Mouse (Mus musculus) heart, postnatal 4 days (tissue): ENCODE measurements around the gene Dvl2. TPM values are rescaled to one million over a fixed set of nuclear protein-coding genes. Genes with fewer than 3 reads are reported as not detected.

Source experiments
- DNase-seq: peaks from one replicate; pipeline ENCODE4 v3.0.0; 2021
- microRNA-seq, 2 experiments: library from miRNA; unstranded; fragments of <30 nt; microRNA quantifications; one replicate each; pipeline ENCODE4 v1.2.0; 2021 to 2022
- total RNA-seq, 2 experiments: library from RNA; stranded (reverse); gene quantifications; 2 replicates each; pipeline ENCODE4 v1.2.3; 2021

Dvl2 gene
- total RNA-seq, 2 experiments from 2014 or later = 13.1 to 14.0 TPM

DNA sequence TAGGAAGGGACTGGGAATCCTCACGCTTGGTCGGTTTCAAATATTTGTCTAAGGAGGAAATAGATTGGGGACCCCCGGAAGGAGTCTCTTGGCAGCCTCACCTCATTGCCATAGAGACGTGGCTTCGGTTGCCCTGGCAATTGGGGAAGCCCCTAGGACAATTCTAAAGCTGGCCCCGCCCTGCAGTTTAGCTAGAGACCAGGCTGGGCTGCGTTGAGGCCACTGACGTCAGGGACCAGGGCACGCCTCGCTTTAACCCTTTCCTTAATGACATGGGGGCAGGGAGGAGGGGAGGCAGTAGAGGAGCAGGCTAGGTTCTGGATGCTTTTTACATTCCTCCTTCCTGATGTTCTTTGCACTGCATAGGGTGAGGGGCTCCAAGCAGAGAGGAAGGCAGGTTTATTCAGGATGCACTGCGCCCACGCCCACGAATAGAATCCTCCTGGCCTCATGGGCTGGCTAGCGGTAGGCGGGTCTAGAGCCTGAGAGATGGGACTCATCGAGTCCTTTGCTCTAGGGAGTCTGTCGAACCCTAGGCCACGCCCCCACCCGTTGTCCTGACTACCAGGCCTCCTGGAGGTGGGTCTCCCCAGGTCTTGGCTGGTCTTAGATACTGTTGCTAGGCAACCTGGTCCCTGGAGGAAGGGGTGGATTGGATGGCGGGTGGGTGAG, 28.9 kb downstream of the Dvl2 start:
- DNase-seq = peak; percentile 86

DNA sequence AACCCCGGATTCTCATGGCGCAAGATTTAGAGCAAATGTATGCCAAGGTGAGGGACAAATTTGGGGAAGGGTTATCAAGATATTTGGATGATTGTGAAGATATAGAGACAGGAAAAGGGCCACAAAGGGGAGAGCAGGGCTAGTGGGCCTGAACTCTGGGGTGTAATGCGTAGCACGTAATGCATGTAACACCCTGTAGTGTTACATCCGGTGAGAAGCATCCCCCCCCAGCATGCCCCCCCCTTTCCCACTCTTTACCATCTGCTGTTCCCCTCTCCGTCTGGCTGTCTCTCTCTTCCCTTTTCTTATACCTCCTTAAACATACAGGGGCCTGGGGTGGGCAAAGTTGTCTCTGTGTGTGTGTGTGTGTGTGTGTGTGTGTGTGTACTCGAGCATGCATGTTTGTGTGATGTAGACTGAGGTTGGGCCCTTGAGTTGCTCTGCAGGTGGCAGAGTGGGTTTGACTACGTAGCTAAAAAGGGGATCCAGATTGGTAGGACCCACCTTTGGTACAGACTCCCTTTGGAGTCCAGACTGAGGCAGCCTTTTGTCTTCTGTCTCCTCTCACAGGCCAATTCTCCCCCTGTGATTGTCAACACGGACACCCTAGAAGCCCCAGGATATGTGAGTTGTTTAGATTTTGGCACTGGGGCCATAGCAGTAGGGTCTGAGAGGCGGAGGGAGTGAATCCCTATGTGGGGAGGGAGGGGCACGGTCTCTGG, 29.6 kb downstream of the Dvl2 start:
- no peak for DNase-seq

DNA sequence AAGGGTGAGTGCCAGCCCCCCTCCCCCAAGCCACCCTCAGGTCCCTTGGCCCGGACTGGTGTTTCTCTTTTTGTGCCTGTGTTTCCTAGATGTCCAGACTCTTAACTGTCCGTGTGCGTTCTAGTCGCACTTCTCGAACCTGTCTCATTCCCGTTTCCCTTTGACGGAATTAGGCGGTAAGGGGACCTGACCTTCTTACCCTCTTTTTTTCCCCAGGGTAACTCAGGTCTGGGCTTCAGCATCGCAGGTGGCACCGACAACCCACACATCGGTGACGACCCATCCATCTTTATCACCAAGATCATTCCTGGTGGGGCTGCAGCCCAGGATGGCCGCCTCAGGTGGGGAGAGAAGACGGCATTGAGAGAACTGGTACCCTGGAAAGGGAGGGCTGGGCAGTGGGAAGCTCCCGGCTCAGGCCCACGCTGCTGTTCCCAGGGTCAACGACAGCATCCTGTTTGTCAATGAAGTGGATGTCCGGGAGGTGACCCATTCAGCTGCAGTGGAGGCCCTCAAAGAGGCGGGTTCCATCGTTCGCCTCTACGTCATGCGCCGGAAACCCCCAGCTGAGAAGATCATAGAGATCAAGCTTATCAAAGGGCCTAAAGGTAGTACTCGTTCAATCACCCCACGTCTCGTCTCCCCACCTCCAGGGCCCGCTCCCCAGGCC, 30.4 kb downstream of the Dvl2 start:
- no peak for DNase-seq

DNA sequence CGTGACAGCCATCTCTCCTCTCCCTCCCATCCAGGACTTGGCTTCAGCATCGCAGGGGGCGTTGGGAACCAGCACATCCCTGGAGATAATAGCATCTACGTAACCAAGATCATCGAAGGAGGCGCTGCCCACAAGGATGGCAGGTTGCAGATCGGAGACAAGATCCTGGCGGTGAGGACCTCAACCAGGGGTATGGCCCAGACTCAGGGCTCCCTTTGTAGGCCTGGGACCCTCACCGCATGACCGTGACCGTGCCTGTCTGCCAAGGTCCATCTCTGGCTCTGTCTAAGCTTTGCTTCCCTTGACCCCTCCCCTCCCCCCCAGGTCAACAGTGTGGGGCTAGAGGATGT, 30.9 kb downstream of the Dvl2 start:
- DNase-seq = no peak

DNA sequence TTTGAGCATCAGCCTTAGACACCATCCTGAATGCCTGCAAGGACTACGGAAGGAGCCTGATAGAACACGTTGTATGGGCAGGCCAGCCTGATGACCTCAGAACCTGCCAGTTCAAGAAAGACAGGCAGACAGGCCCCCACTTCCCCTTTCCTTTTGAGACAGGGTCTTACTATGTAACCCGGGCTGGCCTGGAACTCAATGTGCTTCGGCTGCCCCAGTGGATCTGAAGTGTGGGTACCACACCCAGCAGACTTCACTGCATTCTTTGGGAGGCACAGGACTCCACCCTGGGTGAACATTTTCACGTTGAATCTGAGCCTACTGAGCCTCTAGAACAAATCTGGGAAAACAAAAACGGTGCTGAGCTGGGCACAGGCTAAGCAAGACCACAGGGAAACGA, 37.8 kb downstream of the Dvl2 start:
- DNase-seq = no peak

DNA sequence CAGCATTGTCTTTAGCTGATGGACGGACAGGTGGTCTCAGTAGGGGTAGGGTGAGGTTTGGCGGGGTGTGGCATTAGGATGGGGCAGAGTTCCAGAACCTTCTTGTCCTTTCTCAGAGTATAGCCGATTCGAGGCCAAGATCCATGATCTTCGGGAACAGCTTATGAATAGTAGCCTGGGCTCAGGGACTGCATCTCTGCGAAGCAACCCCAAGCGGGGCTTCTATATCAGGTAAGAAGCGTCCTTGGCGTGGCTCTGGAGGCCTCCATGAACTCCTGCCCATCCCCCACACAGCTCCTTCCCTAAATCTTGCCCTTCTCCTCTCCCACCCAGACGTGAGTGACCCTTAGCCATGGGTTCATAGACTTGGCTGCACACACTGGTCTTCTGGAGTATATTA, 39.2 kb downstream of the Dvl2 start:
- DNase-seq = no peak

DNA sequence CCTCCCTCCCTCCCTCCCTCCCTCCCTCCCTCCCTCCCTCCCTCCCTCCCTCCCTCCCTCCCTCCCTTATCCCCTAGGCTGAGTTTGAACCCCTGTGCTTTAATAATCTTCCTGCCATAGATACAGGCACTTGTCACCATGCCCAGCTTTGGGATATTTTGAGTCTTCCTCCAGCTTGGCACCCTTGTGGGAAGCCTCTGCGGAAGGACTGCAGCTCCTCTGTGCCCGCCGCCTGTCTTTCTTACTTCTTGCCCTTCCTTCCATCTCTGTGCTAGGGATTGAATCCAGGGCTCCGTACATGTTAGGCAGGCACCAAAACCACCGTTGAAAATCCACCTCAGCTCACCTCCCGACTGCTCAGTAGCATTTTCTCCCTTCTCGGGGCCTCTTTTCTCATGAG, 39.8 kb downstream of the Dvl2 start:
- no peak for DNase-seq

DNA sequence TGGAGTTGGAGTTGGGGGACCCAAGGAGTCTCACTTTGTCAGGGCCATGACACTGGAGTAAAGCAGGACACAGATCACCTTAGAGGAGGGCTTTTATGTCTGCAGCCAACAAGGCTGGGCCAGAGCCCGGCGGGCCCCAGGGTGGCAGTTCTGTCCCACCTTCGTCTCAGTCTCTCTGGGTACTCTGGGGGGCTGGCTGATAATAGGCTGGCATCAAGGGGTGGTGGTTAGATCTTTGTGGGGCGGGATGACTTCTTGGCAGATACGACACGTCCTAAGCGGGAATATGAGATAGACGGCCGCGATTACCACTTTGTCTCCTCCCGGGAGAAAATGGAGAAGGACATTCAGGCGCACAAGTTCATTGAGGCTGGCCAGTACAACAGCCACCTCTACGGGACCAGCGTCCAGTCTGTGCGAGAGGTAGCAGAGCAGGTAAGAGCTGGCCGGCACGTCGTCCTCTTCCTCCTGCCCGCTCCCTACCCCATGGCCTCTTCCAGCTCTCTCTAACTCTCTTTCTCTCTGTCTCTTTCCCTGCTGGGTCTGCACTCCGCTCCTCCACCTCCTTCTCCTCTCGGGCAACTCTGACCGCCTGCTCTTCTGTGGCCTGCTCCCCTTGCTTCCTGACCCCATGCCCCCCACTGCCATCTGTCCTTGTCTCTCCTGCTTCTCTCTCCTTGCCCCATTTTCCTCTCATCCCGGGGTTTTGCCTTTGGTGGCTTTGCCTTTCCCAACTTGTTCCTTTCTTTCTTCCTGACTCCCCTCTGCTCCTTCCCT, 42.1 kb downstream of the Dvl2 start:
- DNase-seq = no peak

DNA sequence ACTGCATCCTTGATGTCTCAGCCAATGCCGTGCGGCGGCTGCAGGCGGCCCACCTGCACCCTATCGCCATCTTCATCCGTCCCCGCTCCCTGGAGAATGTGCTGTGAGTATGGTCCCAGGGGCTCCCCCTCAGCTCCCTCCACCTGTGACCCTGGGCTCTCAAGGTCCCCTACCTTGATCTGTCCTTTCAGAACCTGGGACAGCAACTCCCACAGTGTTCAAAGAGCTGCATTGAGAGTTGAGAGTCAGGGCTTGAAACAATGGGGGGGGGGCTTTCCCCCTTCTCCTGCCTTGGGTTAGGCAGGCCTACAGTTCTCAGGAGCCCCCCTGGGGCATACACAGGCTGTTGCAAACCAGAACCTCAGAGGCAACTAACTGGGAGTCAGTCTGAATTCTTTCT, 43.3 kb downstream of the Dvl2 start:
- DNase-seq = no peak

DNA sequence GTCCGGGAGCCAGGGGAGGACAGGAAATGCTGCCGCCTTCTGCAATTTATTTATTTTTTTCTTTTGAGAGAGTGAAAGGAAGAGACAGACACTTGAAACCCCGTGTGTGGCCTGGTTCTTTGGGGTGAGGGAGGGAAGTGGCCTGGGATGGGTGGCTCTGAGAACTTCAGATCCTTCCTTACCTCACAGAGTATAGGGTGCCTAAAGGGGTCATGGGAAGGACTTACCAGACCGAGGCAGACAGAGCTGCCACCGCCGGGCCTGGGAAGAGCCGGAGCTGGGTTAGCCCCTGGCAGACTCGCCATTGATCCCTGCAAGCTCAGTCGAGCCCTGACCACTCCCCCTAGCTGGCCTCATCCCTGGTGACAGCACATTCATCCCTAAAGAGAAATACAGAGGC, 45.0 kb downstream of the Dvl2 start:
- no peak for DNase-seq

DNA sequence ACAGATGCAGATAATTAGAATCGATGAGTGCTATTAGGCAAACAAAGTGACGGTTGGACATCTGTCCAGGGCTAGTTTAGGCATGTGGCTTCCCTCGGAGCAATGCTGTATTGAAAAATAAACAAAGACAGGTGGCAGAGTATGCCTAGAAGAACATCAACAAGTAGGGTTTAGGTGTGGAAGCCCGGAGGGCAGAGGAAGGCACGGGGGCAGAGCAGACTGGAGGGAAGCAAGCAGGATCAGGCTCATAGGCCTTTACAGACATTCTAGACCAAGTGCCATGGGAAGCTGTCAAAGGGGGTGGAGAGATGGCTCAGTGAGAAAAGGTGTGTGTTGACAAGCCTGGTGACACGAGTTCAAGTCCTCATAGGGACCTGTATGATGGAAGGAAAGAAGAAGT, 49.0 kb downstream of the Dvl2 start:
- no peak for DNase-seq

DNA sequence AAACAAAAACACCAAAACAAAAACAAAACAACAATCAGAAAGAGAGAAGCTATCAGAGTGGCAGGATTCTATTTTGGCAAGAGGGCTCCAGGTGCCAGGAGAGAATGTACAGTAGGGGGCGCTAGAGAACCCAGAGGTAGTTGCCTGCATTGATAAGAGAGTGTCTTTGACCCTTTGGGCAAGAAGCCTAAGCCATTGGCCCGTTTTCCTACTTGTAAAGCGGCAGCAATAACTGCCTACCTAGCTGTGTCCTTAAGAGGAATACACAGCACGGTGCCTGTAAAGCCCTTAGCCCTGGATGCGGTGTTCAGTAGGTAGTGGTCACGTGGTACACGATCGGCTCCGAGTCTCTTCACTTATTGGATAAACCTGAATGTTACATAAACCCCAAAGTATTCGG, 49.4 kb downstream of the Dvl2 start:
- no peak for DNase-seq

DNA sequence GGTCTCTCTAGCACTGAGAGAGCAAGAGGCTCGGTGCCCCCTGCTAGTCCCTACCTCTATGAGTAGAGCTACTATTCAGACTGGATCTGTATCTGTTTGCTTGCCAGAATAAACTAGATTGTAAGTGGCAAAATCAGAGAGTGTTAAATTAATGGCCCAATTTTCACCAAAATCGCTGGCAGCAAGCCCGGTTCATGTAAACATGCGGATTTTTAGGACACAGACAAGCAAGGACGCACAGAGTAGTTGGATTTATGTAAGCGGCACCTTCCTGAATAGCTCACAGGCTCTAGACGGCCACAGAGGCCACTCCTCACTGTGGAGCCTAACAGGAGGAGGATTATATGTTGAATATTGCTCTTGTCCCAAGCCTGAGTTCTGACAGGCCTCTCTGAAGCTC, 52.8 kb downstream of the Dvl2 start:
- no peak for DNase-seq

DNA sequence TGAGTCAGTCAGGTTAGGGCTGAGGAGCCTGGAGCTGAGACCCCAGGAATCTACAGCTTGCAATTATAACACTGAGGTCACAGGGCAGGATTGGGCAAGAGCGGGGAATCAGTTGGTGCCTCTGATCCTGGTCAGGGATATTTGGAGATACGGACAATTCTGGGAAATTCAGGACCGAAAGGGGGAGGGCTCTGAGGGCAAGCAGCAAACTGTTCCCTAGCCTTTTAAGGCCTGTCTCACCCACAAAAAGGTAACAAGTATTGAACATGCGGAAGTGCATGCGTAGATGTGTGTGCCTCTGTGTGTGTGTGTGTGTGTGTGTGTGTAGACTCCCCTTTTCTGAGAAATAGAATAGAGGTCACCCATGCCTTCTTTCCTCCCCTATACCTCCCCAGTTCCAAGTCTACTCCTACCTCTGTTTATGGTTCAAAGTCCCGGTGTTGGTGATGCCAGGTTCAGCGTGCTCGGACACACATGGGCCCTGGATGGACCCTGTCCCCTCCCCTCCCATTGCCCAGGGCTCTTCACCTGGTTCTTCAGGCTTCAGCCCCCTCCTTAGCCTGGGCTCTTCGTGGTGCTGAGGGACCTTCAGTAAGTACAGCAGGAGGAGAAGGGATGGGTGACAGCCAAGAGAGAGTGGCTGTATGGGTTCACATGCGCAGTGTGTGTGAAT, 53.6 kb downstream of the Dvl2 start, which contains the start of gene Asgr1:
Asgr1 (plus strand) TSS at position 188 of the 673 bp plus-strand sequence.
- DNase-seq = no peak

DNA sequence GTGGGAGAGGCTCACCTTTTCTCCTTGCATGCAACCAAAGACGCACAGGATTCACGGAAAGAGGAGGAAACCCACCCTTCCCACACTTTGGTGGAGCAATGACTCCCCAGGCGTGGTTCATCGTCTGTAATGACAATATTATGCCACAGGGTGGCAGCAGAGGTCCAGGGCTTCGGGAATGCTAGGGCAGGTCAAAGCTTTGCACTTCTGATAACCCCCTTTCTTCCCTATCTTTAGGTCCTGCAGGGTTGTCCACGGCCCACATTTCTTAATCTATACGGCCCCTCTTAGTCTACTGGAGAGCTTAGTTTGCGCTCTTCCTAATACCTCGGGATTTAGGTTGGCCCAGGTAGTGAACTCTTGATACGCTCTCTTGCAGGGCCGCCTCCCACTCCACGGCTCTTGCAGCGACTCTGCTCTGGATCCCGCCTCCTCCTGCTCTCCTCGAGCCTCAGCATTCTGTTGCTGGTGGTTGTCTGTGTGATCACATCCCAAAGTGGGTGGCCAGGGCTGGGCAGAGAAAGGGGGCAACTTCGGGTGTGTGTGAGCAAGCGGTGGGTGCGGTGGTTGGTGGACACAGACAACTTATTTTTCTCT, 55.3 kb downstream of the Dvl2 start:
- peak; percentile 87 for DNase-seq

DNA sequence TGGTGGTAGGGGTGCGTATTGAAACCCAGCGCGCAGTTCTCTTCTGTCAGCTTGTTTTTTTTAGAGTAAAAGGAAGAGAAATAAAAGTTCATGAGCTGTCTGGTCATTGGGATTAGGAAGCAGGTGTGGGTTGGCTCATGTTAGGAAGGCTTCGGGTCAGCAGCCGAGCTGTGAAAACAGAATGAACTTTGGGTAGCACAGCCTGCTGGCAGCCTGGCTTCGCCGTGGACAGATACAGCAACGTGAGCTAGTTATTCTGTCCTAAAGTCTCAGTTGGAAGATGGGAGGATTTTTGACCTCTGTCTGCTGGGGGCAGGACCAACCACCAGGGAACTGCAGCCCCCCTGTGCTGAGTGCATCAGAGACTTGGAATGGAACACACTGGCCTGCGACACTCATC, 57.4 kb downstream of the Dvl2 start:
- no peak for DNase-seq

DNA sequence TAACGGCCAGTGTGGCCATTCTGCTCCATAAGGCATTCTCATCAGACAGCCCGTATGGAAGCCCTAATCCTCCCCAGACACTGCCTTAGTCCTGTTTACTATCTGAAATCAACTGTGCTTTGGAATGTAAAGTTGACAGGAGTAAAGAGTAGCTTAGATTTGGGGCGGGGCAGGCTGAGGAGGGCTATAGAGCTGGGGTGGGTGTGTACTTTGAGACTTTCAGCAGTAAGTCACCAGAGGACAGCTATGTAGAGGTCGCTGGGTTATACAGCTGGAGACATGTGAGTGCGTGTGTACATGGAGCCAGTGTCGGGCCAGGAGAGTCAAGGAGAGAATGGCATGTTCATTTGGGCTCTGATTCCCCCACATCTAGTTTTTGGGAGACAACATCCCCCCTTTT, 59.5 kb downstream of the Dvl2 start:
- no peak for DNase-seq

Small RNAs within 50 kb of the gene (microRNA-seq; reads per million reads assigned to microRNA genes)
- 0.35 to 0.41 reads per million in 2 experiments for gene Gm44349
- 3,784 to 4,095 reads per million in 2 experiments for gene Mir324

Other genes with a start within 250 kb of the Dvl2 start
- gene Polr2a, start 242.0 kb upstream of the Dvl2 start, total RNA-seq = 10 to 100 TPM; 53.7 TPM
- not detected for gene Slc35g3, start 238.6 kb upstream of the Dvl2 start, total RNA-seq
- gene Zbtb4, start 234.7 kb upstream of the Dvl2 start, total RNA-seq = 10 to 100 TPM; 34.1 to 36.8 TPM
- 1 to 10 TPM; 3.1 to 5.1 TPM for gene Chrnb1, start 204.7 kb upstream of the Dvl2 start, total RNA-seq
- gene Fgf11, start 198.7 kb upstream of the Dvl2 start, total RNA-seq = 1 to 10 TPM; 3.1 to 3.7 TPM
- gene Tmem102, start 195.0 kb upstream of the Dvl2 start, total RNA-seq = under 1 TPM; 0.60 to 0.92 TPM
- not detected for gene Gm39566, start 185.3 kb upstream of the Dvl2 start, total RNA-seq
- gene Spem2, start 182.1 kb upstream of the Dvl2 start, total RNA-seq = not detected
- gene Spem1, start 178.4 kb upstream of the Dvl2 start, total RNA-seq = not detected
- gene Nlgn2, start 162.8 kb upstream of the Dvl2 start, total RNA-seq = 10 to 100 TPM; 11.0 to 11.6 TPM
- gene Tmem256, start 162.1 kb upstream of the Dvl2 start, total RNA-seq = 100 to 1,000 TPM; 143 to 166 TPM
- gene Plscr3, start 154.2 kb upstream of the Dvl2 start, total RNA-seq = 10 to 100 TPM; 59.7 to 59.9 TPM
- not detected for gene Tnk1, start 141.9 kb upstream of the Dvl2 start, total RNA-seq
- not detected for gene Tmem95, start 122.6 kb upstream of the Dvl2 start, total RNA-seq
- 1 to 10 TPM; 3.3 TPM for gene Kctd11, start 119.2 kb upstream of the Dvl2 start, total RNA-seq
- 1 to 10 TPM; 2.8 to 3.2 TPM for gene Acap1, start 105.1 kb upstream of the Dvl2 start, total RNA-seq
- 1 to 10 TPM; 5.2 to 6.2 TPM for gene 2810408A11Rik, start 99.6 kb upstream of the Dvl2 start, total RNA-seq
- 10 to 100 TPM; 45.8 to 48.5 TPM for gene Neurl4, start 99.5 kb upstream of the Dvl2 start, total RNA-seq
- gene Gps2, start 86.7 kb upstream of the Dvl2 start, total RNA-seq = 10 to 100 TPM; 29.6 to 33.0 TPM
- 100 to 1,000 TPM; 550 to 556 TPM for gene Eif5a, start 78.6 kb upstream of the Dvl2 start, total RNA-seq
- gene Ybx2, start 64.8 kb upstream of the Dvl2 start, total RNA-seq = 10 to 100 TPM; 24.8 to 35.7 TPM
- 100 to 1,000 TPM in 1 of 2 experiments, 10 to 100 TPM in 1; 97.9 to 101 TPM for gene Slc2a4, start 52.4 kb upstream of the Dvl2 start, total RNA-seq
- under 1 TPM in 1 of 2 experiments, not detected in 1; 0.76 TPM for gene Cldn7, start 35.8 kb upstream of the Dvl2 start, total RNA-seq
- 100 to 1,000 TPM; 132 to 144 TPM for gene Ctdnep1, start 19.4 kb upstream of the Dvl2 start, total RNA-seq
- gene Elp5, start 18.1 kb upstream of the Dvl2 start, total RNA-seq = 10 to 100 TPM; 63.1 to 64.6 TPM
- 100 to 1,000 TPM; 271 TPM for gene Gabarap, start 9.5 kb upstream of the Dvl2 start, total RNA-seq
- 10 to 100 TPM; 25.0 to 30.3 TPM for gene Phf23, start 4.8 kb upstream of the Dvl2 start, total RNA-seq
- 100 to 1,000 TPM; 862 to 957 TPM for gene Acadvl, start 14.8 kb downstream of the Dvl2 start, total RNA-seq
- gene Dlg4, start 16.3 kb downstream of the Dvl2 start, total RNA-seq = 10 to 100 TPM; 13.2 to 15.5 TPM
- gene Asgr1, start 53.5 kb downstream of the Dvl2 start, total RNA-seq = not detected
- not detected for gene Asgr2, start 92.0 kb downstream of the Dvl2 start, total RNA-seq
- under 1 TPM; 0.29 to 0.50 TPM for gene Mgl2, start 129.7 kb downstream of the Dvl2 start, total RNA-seq
- gene Clec10a, start 155.6 kb downstream of the Dvl2 start, total RNA-seq = under 1 TPM; 0.60 to 0.99 TPM
- under 1 TPM in 1 of 2 experiments, not detected in 1; 0.43 TPM for gene Slc16a11, start 212.2 kb downstream of the Dvl2 start, total RNA-seq
- 1 to 10 TPM; 6.3 to 6.5 TPM for gene Slc16a13, start 220.5 kb downstream of the Dvl2 start, total RNA-seq
- 10 to 100 TPM; 47.0 to 53.6 TPM for gene Bcl6b, start 229.2 kb downstream of the Dvl2 start, total RNA-seq
- gene 0610010K14Rik, start 237.3 kb downstream of the Dvl2 start, total RNA-seq = 10 to 100 TPM; 72.3 to 79.4 TPM
- gene Gm21988, start 239.2 kb downstream of the Dvl2 start, total RNA-seq = 1 to 10 TPM; 2.4 to 2.6 TPM
- 10 to 100 TPM; 95.8 to 96.1 TPM for gene Rnasek, start 239.2 kb downstream of the Dvl2 start, total RNA-seq